Mouse (Mus musculus): Measurements from ENCODE around the gene Fbxo21. TPM values are rescaled to one million over a fixed set of nuclear protein-coding genes. Genes with fewer than 3 reads are reported as not detected.

Gene Fbxo21
- polyA plus RNA-seq, 1 experiment from 2014 or later, result 51.0 TPM

- Histone ChIP-seq H3K27ac (ENCODE audit: low read length) (no peak overlapping the region), H3K36me3 (ENCODE audit: control insufficient read depth, insufficient read depth, low read length) (no peaks in the 10 kb centered on the region), H3K9ac (ENCODE audit: low read depth, low read length) (no peak overlapping the region), H3K4me2 (ENCODE audit: low read depth, low read length) (no peak overlapping the region), H3K4me1 (ENCODE audit: control insufficient read depth, insufficient read depth, low read length) (no peaks in the 10 kb centered on the region), H3K27me3 (replicated peaks; ENCODE audit: control insufficient read depth, insufficient read depth, low read length) (no peaks in the 10 kb centered on the region), H3K9me3 (ENCODE audit: control insufficient read depth, low read length) (no peaks in the 10 kb centered on the region), H3K4me3 (ENCODE audit: low read length) (no peak overlapping the region)
- 24% methylated on average over 4 of the region's 4 CpGs for WGBS
- no peak for ATAC-seq
These were observed 29.9 kb upstream of the Fbxo21 start for GRCm38 (mm10) chr5:117946605-117947004.

DNA sequence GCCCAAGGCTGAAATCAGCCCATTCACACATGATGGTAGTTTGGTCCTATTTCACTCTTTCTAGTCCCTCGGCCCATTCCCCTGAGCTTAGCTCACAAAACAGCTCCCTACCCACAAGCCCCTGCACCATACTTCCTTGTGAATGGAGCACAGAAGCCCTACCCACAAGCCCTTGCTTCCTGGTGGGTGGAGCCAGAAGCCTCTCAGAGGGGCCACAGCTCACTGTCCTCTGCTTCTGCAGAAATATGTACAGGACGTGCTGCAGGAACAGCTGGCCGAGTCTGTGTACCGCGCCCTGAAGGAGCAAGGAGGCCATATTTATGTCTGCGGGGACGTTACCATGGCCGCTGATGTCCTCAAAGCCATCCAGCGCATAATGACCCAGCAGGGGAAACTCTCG lies 27.1 kb upstream of the Fbxo21 start:
- H3K9ac ChIP-seq (ENCODE audit: low read depth, low read length), result no peak overlapping the region
- no peaks in the 10 kb centered on the region for H3K9me3 ChIP-seq (ENCODE audit: control insufficient read depth, low read length)
- no peak overlapping the region for H3K4me2 ChIP-seq (ENCODE audit: low read depth, low read length)
- no peak for ATAC-seq
- no peaks in the 10 kb centered on the region for H3K27me3 ChIP-seq (replicated peaks; ENCODE audit: control insufficient read depth, insufficient read depth, low read length)
- no peak overlapping the region for H3K27ac ChIP-seq (ENCODE audit: low read length)
- H3K36me3 ChIP-seq (ENCODE audit: control insufficient read depth, insufficient read depth, low read length), result no peaks in the 10 kb centered on the region
- H3K4me3 ChIP-seq (ENCODE audit: low read length), result no peak overlapping the region
- no peaks in the 10 kb centered on the region for H3K4me1 ChIP-seq (ENCODE audit: control insufficient read depth, insufficient read depth, low read length)
- 64% methylated on average over 10 of the region's 10 CpGs for WGBS

DNA sequence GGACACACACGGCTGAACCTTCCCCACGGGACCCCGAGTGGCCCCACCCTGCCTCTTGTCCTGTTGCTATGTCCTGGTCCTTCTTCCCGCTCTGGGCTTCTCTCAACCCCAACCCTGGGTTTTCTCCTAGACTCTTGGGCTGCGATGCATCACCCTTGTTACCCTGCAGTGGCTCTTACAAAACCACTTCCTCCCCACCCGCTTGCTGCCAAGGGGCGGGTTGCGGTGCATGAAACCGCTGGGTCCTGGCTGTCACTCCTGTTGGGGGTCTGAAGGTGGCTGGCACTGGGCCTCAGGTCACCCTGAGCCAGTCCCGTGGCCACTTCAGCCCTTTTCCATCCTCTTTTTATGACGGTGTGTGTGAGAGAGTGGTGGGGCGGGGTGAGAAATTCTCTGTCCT lies 22.6 kb upstream of the Fbxo21 start:
- ATAC-seq, result no peak
- Histone ChIP-seq H3K9me3 (ENCODE audit: control insufficient read depth, low read length) (no peaks in the 10 kb centered on the region), H3K4me1 (ENCODE audit: control insufficient read depth, insufficient read depth, low read length) (no peaks in the 10 kb centered on the region), H3K4me3 (ENCODE audit: low read length) (no peak overlapping the region), H3K4me2 (ENCODE audit: low read depth, low read length) (no peak overlapping the region), H3K27ac (ENCODE audit: low read length) (no peak overlapping the region), H3K9ac (ENCODE audit: low read depth, low read length) (no peak overlapping the region), H3K36me3 (ENCODE audit: control insufficient read depth, insufficient read depth, low read length) (no peaks in the 10 kb centered on the region), H3K27me3 (replicated peaks; ENCODE audit: control insufficient read depth, insufficient read depth, low read length) (no peaks in the 10 kb centered on the region)
- 83% methylated on average over 12 of the region's 12 CpGs for WGBS

- Histone ChIP-seq H3K27ac (ENCODE audit: low read length) (no peak overlapping the region), H3K4me2 (ENCODE audit: low read depth, low read length) (no peak overlapping the region), H3K9ac (ENCODE audit: low read depth, low read length) (no peak overlapping the region), H3K27me3 (replicated peaks; ENCODE audit: control insufficient read depth, insufficient read depth, low read length) (no peaks in the 10 kb centered on the region), H3K4me3 (ENCODE audit: low read length) (no peak overlapping the region), H3K36me3 (ENCODE audit: control insufficient read depth, insufficient read depth, low read length) (no peaks in the 10 kb centered on the region), H3K9me3 (ENCODE audit: control insufficient read depth, low read length) (no peaks in the 10 kb centered on the region), H3K4me1 (ENCODE audit: control insufficient read depth, insufficient read depth, low read length) (no peaks in the 10 kb centered on the region)
- no peak for ATAC-seq
- 73% methylated on average over 1 of the region's 1 CpGs for WGBS
These were observed 22.1 kb upstream of the Fbxo21 start for GRCm38 (mm10) chr5:117954429-117954828.

GRCm38 (mm10) chr5:117955675-117956420 lies 20.7 kb upstream of the Fbxo21 start:
- Histone ChIP-seq H3K36me3 (ENCODE audit: control insufficient read depth, insufficient read depth, low read length) (no peaks in the 10 kb centered on the region), H3K4me2 (ENCODE audit: low read depth, low read length) (no peak overlapping the region), H3K27ac (ENCODE audit: low read length) (no peak overlapping the region), H3K27me3 (replicated peaks; ENCODE audit: control insufficient read depth, insufficient read depth, low read length) (no peaks in the 10 kb centered on the region), H3K9me3 (ENCODE audit: control insufficient read depth, low read length) (no peaks in the 10 kb centered on the region), H3K9ac (ENCODE audit: low read depth, low read length) (no peak overlapping the region), H3K4me1 (ENCODE audit: control insufficient read depth, insufficient read depth, low read length) (no peaks in the 10 kb centered on the region), H3K4me3 (ENCODE audit: low read length) (no peak overlapping the region)
- WGBS, result 30% methylated on average over 10 of the region's 10 CpGs
- ATAC-seq, result no peak

- WGBS, result 42% methylated on average over 9 of the region's 9 CpGs
- H3K27me3 ChIP-seq (replicated peaks; ENCODE audit: control insufficient read depth, insufficient read depth, low read length), result no peaks in the 10 kb centered on the region
- no peak overlapping the region for H3K4me3 ChIP-seq (ENCODE audit: low read length)
These were observed 11.8 kb upstream of the Fbxo21 start for GRCm38 (mm10) chr5:117964750-117965149.

GRCm38 (mm10) chr5:117966956-117967355 lies 9.6 kb upstream of the Fbxo21 start:
- no peak overlapping the region for H3K4me3 ChIP-seq (ENCODE audit: low read length)
- H3K4me2 ChIP-seq (ENCODE audit: low read depth, low read length), result no peak overlapping the region
- ATAC-seq, result no peak
- H3K27me3 ChIP-seq (replicated peaks; ENCODE audit: control insufficient read depth, insufficient read depth, low read length), result no peaks in the 10 kb centered on the region
- H3K9ac ChIP-seq (ENCODE audit: low read depth, low read length), result no peak overlapping the region
- WGBS, result 68% methylated on average over 9 of the region's 9 CpGs
- H3K4me1 ChIP-seq (ENCODE audit: control insufficient read depth, insufficient read depth, low read length), result peaks cover 7% of the 10 kb centered on the region
- H3K9me3 ChIP-seq (ENCODE audit: control insufficient read depth, low read length), result no peaks in the 10 kb centered on the region
- no peak overlapping the region for H3K27ac ChIP-seq (ENCODE audit: low read length)
- no peaks in the 10 kb centered on the region for H3K36me3 ChIP-seq (ENCODE audit: control insufficient read depth, insufficient read depth, low read length)

More at GRCm38 (mm10) chr5:117964750-117965149, 11.8 kb upstream of the Fbxo21 start:
- Histone ChIP-seq H3K27ac (ENCODE audit: low read length) (no peak overlapping the region), H3K36me3 (ENCODE audit: control insufficient read depth, insufficient read depth, low read length) (no peaks in the 10 kb centered on the region), H3K4me1 (ENCODE audit: control insufficient read depth, insufficient read depth, low read length) (peaks cover 7% of the 10 kb centered on the region), H3K4me2 (ENCODE audit: low read depth, low read length) (no peak overlapping the region), H3K9me3 (ENCODE audit: control insufficient read depth, low read length) (no peaks in the 10 kb centered on the region), H3K9ac (ENCODE audit: low read depth, low read length) (no peak overlapping the region)
- ATAC-seq, result no peak

- H3K27me3 ChIP-seq (replicated peaks; ENCODE audit: control insufficient read depth, insufficient read depth, low read length), result no peaks in the 10 kb centered on the region
- 34% methylated on average over 4 of the region's 4 CpGs for whole genome bisulfite sequencing
- no peaks in the 10 kb centered on the region for H3K9me3 ChIP-seq (ENCODE audit: control insufficient read depth, low read length)
- H3K27ac ChIP-seq (ENCODE audit: low read length), result peak overlapping the region; percentile 52
- peaks cover 7% of the 10 kb centered on the region for H3K4me1 ChIP-seq (ENCODE audit: control insufficient read depth, insufficient read depth, low read length)
- H3K36me3 ChIP-seq (ENCODE audit: control insufficient read depth, insufficient read depth, low read length), result no peaks in the 10 kb centered on the region
- no peak overlapping the region for H3K9ac ChIP-seq (ENCODE audit: low read depth, low read length)
- no peak overlapping the region for H3K4me3 ChIP-seq (ENCODE audit: low read length)
- H3K4me2 ChIP-seq (ENCODE audit: low read depth, low read length), result no peak overlapping the region
- peak; percentile 82 for ATAC-seq
These were observed 8.9 kb upstream of the Fbxo21 start for GRCm38 (mm10) chr5:117967659-117968069.

- H3K4me1 ChIP-seq (ENCODE audit: control insufficient read depth, insufficient read depth, low read length), result peaks cover 2% of the 10 kb centered on the region
- no peak overlapping the region for H3K4me3 ChIP-seq (ENCODE audit: low read length)
- H3K36me3 ChIP-seq (ENCODE audit: control insufficient read depth, insufficient read depth, low read length), result no peaks in the 10 kb centered on the region
- H3K27ac ChIP-seq (ENCODE audit: low read length), result no peak overlapping the region
- no peaks in the 10 kb centered on the region for H3K9me3 ChIP-seq (ENCODE audit: control insufficient read depth, low read length)
- WGBS, result 91% methylated on average over 10 of the region's 10 CpGs
- no peak overlapping the region for H3K4me2 ChIP-seq (ENCODE audit: low read depth, low read length)
- H3K27me3 ChIP-seq (replicated peaks; ENCODE audit: control insufficient read depth, insufficient read depth, low read length), result no peaks in the 10 kb centered on the region
- no peak overlapping the region for H3K9ac ChIP-seq (ENCODE audit: low read depth, low read length)
- no peak for ATAC-seq
These were observed 6.7 kb upstream of the Fbxo21 start for GRCm38 (mm10) chr5:117969681-117970427.

Measured in intestine, embryonic 16.5 days (tissue).